Mouse (Mus musculus) kidney, adult 2 months (tissue): ENCODE measurements at regions not wholly inside any gene's neighbourhood (a gene's known extent, or its start where the extent isn't known, plus 50 kb on each side); places are given as distances from the start of the nearest gene placed in this dataset.

Source experiments
- CTCF ChIP-seq: fragments of 200-500 bp; conservative IDR thresholded peaks from 2 replicates; pipeline ENCODE4 v1.5.1; 2011; ENCODE audit warnings: low read depth, mild to moderate bottlenecking, control low read depth, low read length, moderate library complexity, mixed read lengths; ENCODE audit not compliant: insufficient read depth, insufficient read length
- POLR2A ChIP-seq: fragments of 200-500 bp; IDR thresholded peaks from one replicate; pipeline ENCODE4 v1.6.1; 2011; ENCODE audit warnings: low read depth, low read length, control low read depth

GRCm38 (mm10) chr2:94590494-94590893, 152.6 kb upstream of the Api5 start:
- TF ChIP-seq CTCF (no peak), POLR2A (no peak)
